Mouse (Mus musculus): ENCODE results near the gene Dmap1. TPM values are rescaled to one million over a fixed set of nuclear protein-coding genes. Genes with fewer than 3 reads are reported as not detected.
A peak's percentile ranks its signal among the peaks of the same experiment; 100 is the strongest.

Gene Dmap1
- polyA plus RNA-seq, 1 experiment from 2014 or later, result 89.9 TPM

GRCm38 (mm10) chr4:117665531-117665930 lies 16.5 kb downstream of the Dmap1 start:
- ATAC-seq (replicated peaks; ENCODE audit: insufficient number of reproducible peaks, low FRiP score, low TSS enrichment, low read depth) (no peak), DNase-seq (ENCODE audit: low spot score) (no peak)
- H3K4me2 ChIP-seq (ENCODE audit: low read depth, low read length), result no peak overlapping the region
- no peak overlapping the region for H3K27ac ChIP-seq (replicated peaks; ENCODE audit: low read depth, low read length)
- H3K4me1 ChIP-seq (ENCODE audit: control insufficient read depth, insufficient read depth, low read length), result no peaks in the 10 kb centered on the region
- H3K9me3 ChIP-seq (replicated peaks; ENCODE audit: control insufficient read depth, low read length), result no peaks in the 10 kb centered on the region
- H3K27me3 ChIP-seq (ENCODE audit: control insufficient read depth, insufficient read depth, low read length), result no peaks in the 10 kb centered on the region
- H3K4me3 ChIP-seq (ENCODE audit: low read depth, low read length), result no peak overlapping the region
- no peak overlapping the region for H3K9ac ChIP-seq (replicated peaks; ENCODE audit: low read length)
- H3K36me3 ChIP-seq (replicated peaks; ENCODE audit: control insufficient read depth, insufficient read depth, low read depth, low read length), result no peaks in the 10 kb centered on the region
- 81% methylated on average over 7 of the region's 7 CpGs for WGBS

DNA sequence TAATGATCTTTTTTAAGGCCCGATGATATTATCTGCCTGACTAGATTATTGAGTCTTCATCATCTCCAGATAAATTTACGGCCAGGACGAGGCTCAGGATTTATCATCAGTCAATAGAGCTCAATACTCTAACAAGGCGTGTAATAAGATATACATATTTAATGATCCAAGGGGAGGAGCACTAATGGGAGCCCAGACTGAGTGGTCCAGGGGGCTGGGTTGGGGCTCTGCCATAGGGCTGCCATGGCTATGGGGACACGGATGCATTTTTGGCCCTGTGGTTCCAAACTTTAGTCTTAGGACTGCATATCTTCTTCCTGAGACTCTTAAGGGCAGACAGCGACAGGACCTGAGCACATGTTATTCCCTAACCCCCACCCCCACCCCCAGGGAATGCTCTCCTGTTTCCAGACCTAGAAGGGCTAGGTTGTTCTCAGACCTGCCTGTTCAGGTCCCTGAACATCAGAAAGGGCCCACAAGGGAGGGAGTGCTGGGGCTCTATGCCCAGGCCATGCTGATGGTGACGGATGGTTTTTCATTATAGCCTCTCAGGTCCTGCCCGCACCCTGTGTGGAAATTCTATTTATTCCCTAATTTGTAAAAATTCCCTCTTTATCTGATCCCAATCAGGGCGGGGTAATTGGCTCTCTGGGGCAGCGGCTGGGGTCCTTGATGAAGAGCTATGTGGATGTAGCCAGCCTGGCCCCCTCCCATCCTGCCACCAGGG lies 17.5 kb downstream of the Dmap1 start:
- no peak for DNase-seq (ENCODE audit: low spot score)
- WGBS, result 85% methylated on average over 10 of the region's 10 CpGs
- ATAC-seq (replicated peaks; ENCODE audit: insufficient number of reproducible peaks, low FRiP score, low TSS enrichment, low read depth), result no peak

DNA sequence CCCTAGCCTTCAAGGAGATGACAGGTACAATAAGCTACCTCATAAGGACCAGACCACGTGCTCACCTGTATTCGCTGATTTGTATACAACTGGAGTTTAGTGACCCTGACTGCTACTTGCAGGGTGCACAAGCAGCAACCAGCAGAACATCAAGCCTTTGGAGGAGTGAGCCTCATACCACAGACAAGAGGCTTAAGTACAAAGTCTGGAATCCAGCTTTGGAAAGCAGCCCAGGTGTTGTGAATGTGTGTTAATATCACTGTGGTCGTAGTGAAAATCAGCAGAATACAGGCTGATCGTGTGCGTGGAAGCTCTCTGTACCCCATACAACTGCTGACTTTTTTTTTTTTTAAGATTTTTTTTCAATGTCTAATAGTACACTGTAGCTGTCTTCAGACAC lies 22.1 kb downstream of the Dmap1 start:
- no peaks in the 10 kb centered on the region for H3K9me3 ChIP-seq (replicated peaks; ENCODE audit: control insufficient read depth, low read length)
- no peak for DNase-seq (ENCODE audit: low spot score)
- H3K9ac ChIP-seq (replicated peaks; ENCODE audit: low read length), result no peak overlapping the region
- no peak overlapping the region for H3K4me2 ChIP-seq (ENCODE audit: low read depth, low read length)
- no peak overlapping the region for H3K4me3 ChIP-seq (ENCODE audit: low read depth, low read length)
- H3K4me1 ChIP-seq (ENCODE audit: control insufficient read depth, insufficient read depth, low read length), result peaks cover 3% of the 10 kb centered on the region; the same call in 1 of the 2 replicates
- no peak for ATAC-seq (replicated peaks; ENCODE audit: insufficient number of reproducible peaks, low FRiP score, low TSS enrichment, low read depth)
- H3K27me3 ChIP-seq (ENCODE audit: control insufficient read depth, insufficient read depth, low read length), result no peaks in the 10 kb centered on the region
- WGBS, result 96% methylated on average over 5 of the region's 5 CpGs
- H3K27ac ChIP-seq (replicated peaks; ENCODE audit: low read depth, low read length), result no peak overlapping the region
- no peaks in the 10 kb centered on the region for H3K36me3 ChIP-seq (replicated peaks; ENCODE audit: control insufficient read depth, insufficient read depth, low read depth, low read length)

More for the DNA sequence above, 17.5 kb downstream of the Dmap1 start:
- Histone ChIP-seq H3K27ac (replicated peaks; ENCODE audit: low read depth, low read length) (no peak overlapping the region), H3K9me3 (replicated peaks; ENCODE audit: control insufficient read depth, low read length) (no peaks in the 10 kb centered on the region), H3K4me1 (ENCODE audit: control insufficient read depth, insufficient read depth, low read length) (no peaks in the 10 kb centered on the region), H3K27me3 (ENCODE audit: control insufficient read depth, insufficient read depth, low read length) (no peaks in the 10 kb centered on the region), H3K4me3 (ENCODE audit: low read depth, low read length) (no peak overlapping the region), H3K9ac (replicated peaks; ENCODE audit: low read length) (no peak overlapping the region), H3K4me2 (ENCODE audit: low read depth, low read length) (no peak overlapping the region), H3K36me3 (replicated peaks; ENCODE audit: control insufficient read depth, insufficient read depth, low read depth, low read length) (no peaks in the 10 kb centered on the region)

- Histone ChIP-seq H3K36me3 (replicated peaks; ENCODE audit: control insufficient read depth, insufficient read depth, low read depth, low read length) (no peaks in the 10 kb centered on the region), H3K27me3 (ENCODE audit: control insufficient read depth, insufficient read depth, low read length) (no peaks in the 10 kb centered on the region), H3K4me2 (ENCODE audit: low read depth, low read length) (no peak overlapping the region), H3K4me3 (ENCODE audit: low read depth, low read length) (no peak overlapping the region), H3K4me1 (ENCODE audit: control insufficient read depth, insufficient read depth, low read length) (peaks cover 9% of the 10 kb centered on the region; the same call in 1 of the 2 replicates), H3K9ac (replicated peaks; ENCODE audit: low read length) (no peak overlapping the region), H3K9me3 (replicated peaks; ENCODE audit: control insufficient read depth, low read length) (no peaks in the 10 kb centered on the region), H3K27ac (replicated peaks; ENCODE audit: low read depth, low read length) (no peak overlapping the region)
- ATAC-seq (replicated peaks; ENCODE audit: insufficient number of reproducible peaks, low FRiP score, low TSS enrichment, low read depth) (no peak), DNase-seq (ENCODE audit: low spot score) (peak; percentile 31)
- 57% methylated on average over 14 of the region's 14 CpGs for WGBS
These were observed 23.3 kb downstream of the Dmap1 start for GRCm38 (mm10) chr4:117658582-117659444.

DNA sequence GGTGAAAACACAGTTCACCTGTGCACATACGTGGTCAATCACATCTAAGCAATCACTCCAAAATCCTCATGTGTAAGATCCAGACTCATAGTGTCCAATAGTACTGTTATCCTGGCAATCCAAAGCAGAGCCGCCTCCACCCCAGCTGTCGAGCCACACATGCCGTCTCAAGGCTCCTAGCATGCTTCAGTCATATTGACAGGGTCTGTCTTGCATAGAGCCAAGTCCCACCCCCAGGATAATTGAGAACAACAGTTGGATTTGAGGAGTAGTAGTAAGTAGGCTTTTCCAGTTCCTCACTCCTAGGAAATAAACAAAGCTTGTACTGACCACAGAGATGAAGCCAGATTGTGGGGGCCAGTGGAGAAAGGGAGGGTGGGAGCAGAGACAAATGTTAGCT lies 24.4 kb downstream of the Dmap1 start:
- Histone ChIP-seq H3K27ac (replicated peaks; ENCODE audit: low read depth, low read length) (no peak overlapping the region), H3K9me3 (replicated peaks; ENCODE audit: control insufficient read depth, low read length) (no peaks in the 10 kb centered on the region), H3K4me1 (ENCODE audit: control insufficient read depth, insufficient read depth, low read length) (peaks cover 9% of the 10 kb centered on the region; the same call in 1 of the 2 replicates), H3K36me3 (replicated peaks; ENCODE audit: control insufficient read depth, insufficient read depth, low read depth, low read length) (no peaks in the 10 kb centered on the region), H3K4me3 (ENCODE audit: low read depth, low read length) (no peak overlapping the region), H3K9ac (replicated peaks; ENCODE audit: low read length) (no peak overlapping the region), H3K27me3 (ENCODE audit: control insufficient read depth, insufficient read depth, low read length) (no peaks in the 10 kb centered on the region), H3K4me2 (ENCODE audit: low read depth, low read length) (no peak overlapping the region)
- DNase-seq (ENCODE audit: low spot score) (no peak), ATAC-seq (replicated peaks; ENCODE audit: insufficient number of reproducible peaks, low FRiP score, low TSS enrichment, low read depth) (no peak)
- WGBS, result 31% methylated on average over 4 of the region's 4 CpGs

DNA sequence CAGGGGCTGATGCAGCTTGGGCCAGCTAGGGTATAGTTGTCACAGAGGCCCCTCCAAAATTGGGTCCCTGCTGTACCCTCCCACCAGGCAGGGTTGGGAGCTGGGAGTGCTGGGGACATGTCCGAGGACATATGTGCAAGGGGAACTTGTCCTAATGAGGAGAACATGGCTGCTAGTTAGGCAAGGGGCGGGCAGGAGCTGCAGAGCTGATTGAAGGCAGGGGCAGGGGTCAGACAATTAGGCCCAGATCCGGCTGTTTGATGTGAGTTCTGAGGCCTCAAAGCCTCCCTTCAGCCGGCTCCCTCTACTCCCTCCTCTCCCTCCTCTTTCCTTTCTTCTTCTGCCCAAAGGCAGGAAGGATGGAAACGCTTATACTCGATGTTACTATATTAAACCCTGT lies 25.1 kb downstream of the Dmap1 start:
- ATAC-seq (replicated peaks; ENCODE audit: insufficient number of reproducible peaks, low FRiP score, low TSS enrichment, low read depth), result no peak
- WGBS, result 8% methylated on average over 6 of the region's 6 CpGs
- Histone ChIP-seq H3K9me3 (replicated peaks; ENCODE audit: control insufficient read depth, low read length) (no peaks in the 10 kb centered on the region), H3K4me3 (ENCODE audit: low read depth, low read length) (no peak overlapping the region), H3K27ac (replicated peaks; ENCODE audit: low read depth, low read length) (no peak overlapping the region; the same call in 1 of the 2 replicates), H3K27me3 (ENCODE audit: control insufficient read depth, insufficient read depth, low read length) (no peaks in the 10 kb centered on the region), H3K4me2 (ENCODE audit: low read depth, low read length) (no peak overlapping the region), H3K36me3 (replicated peaks; ENCODE audit: control insufficient read depth, insufficient read depth, low read depth, low read length) (no peaks in the 10 kb centered on the region), H3K4me1 (ENCODE audit: control insufficient read depth, insufficient read depth, low read length) (peaks cover 9% of the 10 kb centered on the region; the same call in 1 of the 2 replicates), H3K9ac (replicated peaks; ENCODE audit: low read length) (no peak overlapping the region)
- DNase-seq (ENCODE audit: low spot score), result peak; percentile 53

GRCm38 (mm10) chr4:117655500-117655863 lies 26.6 kb downstream of the Dmap1 start:
- peaks cover 9% of the 10 kb centered on the region; the same call in 1 of the 2 replicates for H3K4me1 ChIP-seq (ENCODE audit: control insufficient read depth, insufficient read depth, low read length)
- no peaks in the 10 kb centered on the region for H3K36me3 ChIP-seq (replicated peaks; ENCODE audit: control insufficient read depth, insufficient read depth, low read depth, low read length)
- H3K27ac ChIP-seq (replicated peaks; ENCODE audit: low read depth, low read length), result no peak overlapping the region
- H3K4me3 ChIP-seq (ENCODE audit: low read depth, low read length), result no peak overlapping the region
- H3K4me2 ChIP-seq (ENCODE audit: low read depth, low read length), result no peak overlapping the region
- 16% methylated on average over 5 of the region's 5 CpGs for WGBS
- no peak overlapping the region for H3K9ac ChIP-seq (replicated peaks; ENCODE audit: low read length)
- H3K9me3 ChIP-seq (replicated peaks; ENCODE audit: control insufficient read depth, low read length), result no peaks in the 10 kb centered on the region
- no peaks in the 10 kb centered on the region for H3K27me3 ChIP-seq (ENCODE audit: control insufficient read depth, insufficient read depth, low read length)
- peak; percentile 74 for DNase-seq (ENCODE audit: low spot score)
- 0 out of 2 replicates have a peak, but pooled peaks have one; percentile 7 for ATAC-seq (replicated peaks; ENCODE audit: insufficient number of reproducible peaks, low FRiP score, low TSS enrichment, low read depth)

Measured in embryonic facial prominence, embryonic 11.5 days (tissue).